Mouse (Mus musculus) liver, adult 10 weeks (tissue): ENCODE data around the gene Chek2. TPM values are rescaled to one million over a fixed set of nuclear protein-coding genes. Genes with fewer than 3 reads are reported as not detected.

Experiments
- polyA plus RNA-seq: library from polyadenylated mRNA; stranded (reverse); fragments of 350-450 nt; fragmentation: Illumina TruSeq; extraction: RNeasy Lipid Tissue Mini Kit (QIAGEN cat#74804); gene quantifications from one replicate; pipeline ENCODE4 v1.2.3, GENCODE M21; 2014; ENCODE audit warnings: low read depth, low replicate concordance

Gene Chek2
- polyA plus RNA-seq, result 2.8 TPM

DNA sequence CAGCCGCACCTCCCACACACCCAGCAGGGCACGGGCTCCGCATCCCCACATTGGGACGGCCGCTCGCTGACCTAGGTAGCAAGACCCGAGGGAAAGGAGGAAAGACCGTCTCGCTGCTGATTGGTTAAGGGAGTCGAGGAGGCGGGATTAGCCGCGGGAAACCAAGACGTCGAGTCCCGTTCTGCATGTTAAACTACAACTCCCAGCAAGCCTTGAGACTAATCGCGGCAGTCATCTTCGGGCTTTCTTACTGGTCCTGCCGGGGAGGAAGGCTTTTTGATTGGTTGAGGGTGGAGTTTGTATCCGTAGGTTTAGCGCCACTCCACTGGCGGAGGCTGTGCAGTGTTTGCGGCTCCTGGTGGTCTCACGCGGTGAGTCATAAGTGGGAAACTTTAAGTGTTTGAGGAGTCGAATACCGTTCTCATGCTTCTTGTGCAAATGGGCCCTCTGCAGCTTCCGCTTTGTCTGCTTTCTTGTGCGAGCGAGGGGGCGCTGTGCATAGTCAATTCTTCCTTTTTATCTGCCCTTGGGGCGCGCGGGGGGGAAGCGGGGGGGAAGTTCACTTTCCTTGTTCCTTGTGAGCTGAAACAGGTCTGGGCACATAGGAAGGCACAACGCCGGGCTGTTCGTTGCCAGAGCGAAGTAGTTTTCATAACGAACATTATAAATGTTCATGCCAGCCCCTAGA, at the start of gene Chek2, which contains the start of gene Hscb:
Gene Chek2 (plus strand): TSS at position 302 of the 688 bp plus-strand sequence.
Gene Hscb (minus strand): TSS at position 100 of the 688 bp plus-strand sequence.

DNA sequence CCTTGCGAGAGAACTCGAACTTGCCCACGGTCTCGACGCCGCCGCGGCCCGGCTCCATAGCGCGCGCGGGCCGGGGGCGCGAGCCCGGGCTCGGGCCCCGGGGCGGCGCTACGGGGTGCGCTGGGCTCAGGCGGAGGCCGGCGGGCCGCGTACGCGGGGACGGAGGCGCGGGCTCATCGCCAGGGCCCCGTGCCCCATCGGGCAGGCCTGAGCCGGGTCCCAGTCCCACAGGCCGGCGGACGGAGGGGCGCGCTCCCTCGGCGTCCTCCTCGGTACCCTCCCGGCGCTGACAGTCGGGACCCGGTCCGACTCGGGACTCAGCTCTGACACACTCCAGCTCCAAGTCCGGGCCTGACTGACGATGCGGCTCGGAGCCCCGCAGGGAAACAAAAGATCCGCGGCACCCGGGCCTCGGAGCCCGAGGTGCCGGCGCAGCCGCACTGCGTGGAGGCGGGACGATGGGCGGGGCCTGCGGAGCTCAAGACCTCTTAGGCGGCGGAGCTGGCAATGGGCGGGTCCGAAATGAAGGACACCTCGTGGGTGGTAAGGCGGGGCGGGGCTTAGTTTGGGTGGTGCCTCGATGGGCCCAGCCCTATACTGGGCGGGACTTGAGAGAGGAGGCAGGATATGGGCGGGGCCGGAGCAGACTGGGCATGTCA, 30.0 kb upstream of the Chek2 start, which contains the start of gene Ulk1:
Gene Ulk1 (minus strand): TSS at position 431 of the 659 bp plus-strand sequence.

DNA sequence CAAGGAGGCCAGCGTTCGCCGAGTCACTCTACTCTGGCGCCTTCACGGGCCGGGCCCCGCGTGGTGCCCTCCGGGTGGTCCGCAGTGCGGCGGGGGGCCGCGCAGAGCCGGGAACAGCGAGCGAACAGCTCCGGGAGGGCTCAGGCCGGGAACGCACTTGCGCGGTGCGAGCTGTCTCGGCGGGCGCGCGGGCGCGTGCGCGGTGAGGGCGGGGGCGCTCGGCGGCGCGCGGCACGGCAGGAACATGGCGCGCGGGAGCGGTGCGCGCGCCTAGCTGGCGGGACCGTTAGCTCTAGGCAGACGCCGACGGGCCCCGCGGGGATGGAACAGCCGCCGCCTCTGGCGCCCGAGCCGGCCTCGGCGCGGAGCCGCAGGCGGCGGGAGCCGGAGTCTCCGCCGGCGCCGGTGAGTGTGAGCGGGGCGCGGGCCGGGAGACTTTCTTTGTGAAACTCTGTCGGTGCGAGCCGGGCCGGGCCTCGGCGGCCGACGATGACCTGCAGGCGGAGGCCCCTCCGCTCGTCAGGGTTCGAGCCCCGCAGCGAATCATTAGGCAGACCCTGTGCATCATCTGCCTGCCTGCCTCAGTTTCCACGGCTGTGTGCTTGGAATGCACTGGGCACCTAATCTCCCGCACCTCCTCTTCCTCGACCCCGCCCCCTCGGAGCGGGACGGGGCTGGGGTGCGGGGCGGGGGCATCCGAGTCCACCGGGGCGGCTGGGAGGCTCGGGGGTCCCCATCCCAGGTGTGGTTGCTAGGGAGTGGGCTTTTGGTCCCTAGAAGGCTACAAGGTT, 40.0 kb downstream of the Chek2 start, which contains the start of gene Ttc28:
Gene Ttc28 (plus strand): TSS at position 220 of the 791 bp plus-strand sequence.

Other genes starting within 250 kb of the Chek2 start
- 1.3 TPM for gene Noc4l, start 186.6 kb upstream of the Chek2 start, polyA plus RNA-seq
- 2.1 TPM for gene Ddx51, start 186.5 kb upstream of the Chek2 start, polyA plus RNA-seq
- gene Ep400, start 69.3 kb upstream of the Chek2 start, polyA plus RNA-seq, result 5.4 TPM
- 0.34 TPM for gene Pus1, start 59.3 kb upstream of the Chek2 start, polyA plus RNA-seq
- gene Ulk1, start 29.9 kb upstream of the Chek2 start, polyA plus RNA-seq, result 7.1 TPM
- 9.6 TPM for gene Hscb, start 202 bp upstream of the Chek2 start, polyA plus RNA-seq
- gene Ttc28, start 39.8 kb downstream of the Chek2 start, polyA plus RNA-seq, result 0.21 TPM